Mouse (Mus musculus) ES-Bruce4 (cell line): ENCODE measurements around the gene Egln2.

Experiments
- CTCF ChIP-seq: IDR thresholded peaks from one replicate; pipeline ENCODE4 v1.8.1; 2011; ENCODE audit warnings: low read depth, low read length
- POLR2A ChIP-seq: IDR thresholded peaks from one replicate; pipeline ENCODE4 v1.8.1; 2011; ENCODE audit warnings: low read length; ENCODE audit not compliant: insufficient read depth

- TF ChIP-seq CTCF (no peak), POLR2A (no peak)
Observed at GRCm38 (mm10) chr7:27130521-27131370, 35.9 kb downstream of the Egln2 start.
